Mouse (Mus musculus): Measurements from ENCODE around the gene Dnajb5. TPM values are rescaled to one million over a fixed set of nuclear protein-coding genes. Genes with fewer than 3 reads are reported as not detected.
A peak's percentile ranks its signal among the peaks of the same experiment; 100 is the strongest.
"Not testable (repeated sequence)": the region's sequence is repeated elsewhere in the genome, so short reads cannot be mapped to it uniquely, and the experiment has no call there.

The Dnajb5 gene
- total RNA-seq, 2 experiments from 2014 or later: 143 to 183 TPM

DNA sequence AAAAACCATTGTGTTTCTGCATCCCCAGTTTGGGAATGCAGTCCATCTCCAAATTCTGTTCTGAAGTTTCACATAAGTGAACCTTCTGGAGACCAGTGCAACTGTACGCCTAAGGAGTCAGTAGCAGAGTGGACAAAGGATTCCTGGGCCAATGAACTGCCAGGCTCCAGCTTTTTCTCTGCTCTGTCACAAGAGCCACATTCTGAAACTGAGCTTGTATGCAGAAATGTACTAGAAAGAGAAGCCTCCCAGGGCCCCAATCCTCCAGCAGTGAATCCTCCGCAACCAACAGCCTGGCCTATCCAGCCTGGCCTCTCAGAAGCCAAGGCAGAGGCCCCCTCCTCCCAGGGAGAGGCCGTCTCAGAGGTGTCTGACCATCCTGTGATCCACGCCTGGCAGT lies 23.3 kb downstream of the Dnajb5 start:
- DNase-seq: no peak

DNA sequence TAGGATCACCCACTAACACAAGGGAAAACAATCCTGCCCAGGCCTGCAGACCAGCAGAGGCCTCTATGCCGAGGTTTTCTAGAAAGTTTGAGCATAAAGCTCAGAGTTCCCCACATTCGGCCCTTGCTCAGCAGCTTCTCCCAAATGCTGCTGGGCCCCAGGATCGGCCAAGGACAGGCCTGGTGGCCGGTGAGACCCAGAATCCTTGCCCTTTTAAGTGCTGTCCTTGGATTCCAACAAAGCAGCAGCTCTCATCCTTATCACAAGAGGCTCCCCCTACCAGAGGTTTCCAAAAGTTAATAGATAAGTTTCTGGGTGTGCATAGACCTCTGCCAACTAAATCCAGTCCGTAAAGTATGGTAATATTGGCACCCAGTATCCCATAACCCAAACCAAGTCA lies 24.3 kb downstream of the Dnajb5 start:
- DNase-seq: no peak

DNA sequence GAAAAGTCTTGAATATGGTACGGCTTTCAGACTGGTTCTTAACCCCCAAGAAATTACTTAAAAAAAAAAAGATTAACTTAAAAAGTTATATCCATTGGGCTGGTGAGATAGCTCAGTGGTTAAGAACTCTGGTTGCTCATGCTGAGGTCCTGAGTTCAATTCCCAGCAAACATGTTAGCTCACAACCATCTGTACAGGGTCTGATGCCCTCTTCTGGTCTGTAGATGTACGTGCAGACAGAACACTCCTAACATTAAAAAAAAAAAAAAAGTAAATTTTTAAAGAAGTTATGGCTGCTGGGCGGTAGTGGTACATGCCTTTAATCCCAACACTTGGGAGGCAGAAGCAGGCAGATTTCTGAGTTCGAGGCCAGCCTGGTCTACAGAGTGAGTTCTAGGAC lies 28.4 kb downstream of the Dnajb5 start:
- no peak for DNase-seq

DNA sequence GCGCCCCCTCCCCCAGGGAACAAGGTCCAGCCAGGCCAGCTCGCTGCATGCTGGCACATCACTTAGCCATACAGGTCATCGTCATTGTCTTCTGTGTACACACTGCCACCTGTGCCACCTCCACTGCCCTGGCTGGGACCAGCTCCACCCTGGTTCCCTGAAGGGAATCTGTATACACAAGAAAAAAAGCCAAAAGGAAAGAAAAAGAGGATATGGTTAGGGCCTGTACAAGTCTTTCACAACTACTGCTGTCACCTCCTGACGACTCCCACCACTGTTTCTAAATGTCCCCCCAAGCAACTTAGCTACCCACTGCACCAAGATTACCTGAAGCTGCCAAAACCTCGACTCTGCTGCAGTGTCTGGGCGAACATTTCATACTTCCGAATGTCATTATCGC lies 30.9 kb downstream of the Dnajb5 start:
- DNase-seq: not testable (repeated sequence)

DNA sequence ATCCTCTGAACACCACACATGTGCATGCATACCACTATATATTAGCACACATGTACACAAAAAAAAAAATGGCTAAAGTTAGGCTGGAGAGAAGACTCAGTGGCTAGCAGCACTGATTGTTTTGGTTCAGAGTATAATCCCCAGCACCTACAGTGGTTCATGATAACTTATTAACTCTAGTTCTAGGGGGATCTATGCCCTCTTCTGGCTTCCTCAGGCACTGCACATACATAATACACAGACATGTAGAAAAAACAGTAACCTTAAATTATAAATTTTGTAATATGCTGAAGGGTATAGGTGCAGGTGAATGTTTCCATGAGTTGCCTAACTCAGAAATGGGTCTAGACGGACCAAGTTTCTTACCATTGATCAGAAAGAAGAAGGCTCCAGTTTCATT lies 38.7 kb downstream of the Dnajb5 start:
- DNase-seq: no peak

DNA sequence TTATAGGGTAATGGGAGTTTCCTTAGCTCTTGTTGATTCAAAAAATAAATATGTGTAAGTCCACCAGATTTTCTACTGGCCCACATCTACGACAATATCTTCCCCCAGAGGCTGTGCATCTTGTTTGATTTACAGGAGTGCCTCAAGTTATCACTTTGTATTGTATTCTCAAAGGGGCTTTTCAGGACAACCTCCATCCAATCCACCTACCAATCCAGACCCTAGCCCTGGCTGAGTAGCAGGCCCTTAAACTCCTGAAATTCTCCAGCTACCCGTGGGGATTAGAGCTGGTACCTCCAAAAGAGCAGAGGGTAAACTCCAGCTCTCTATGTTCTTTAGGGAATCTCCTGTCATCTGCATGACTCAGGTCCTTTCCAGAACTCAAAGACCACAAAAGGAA lies 48.4 kb downstream of the Dnajb5 start:
- no peak for DNase-seq

GRCm38 (mm10) chr4:42999451-43000140 lies 50.0 kb downstream of the Dnajb5 start:
- peak; percentile 81 for DNase-seq

- DNase-seq: peak; percentile 99
Measured at GRCm38 (mm10) chr4:43000141-43000986, 50.8 kb downstream of the Dnajb5 start, which contains the start of gene Vcp. Vcp (minus strand) TSS chr4:43000507.

DNA sequence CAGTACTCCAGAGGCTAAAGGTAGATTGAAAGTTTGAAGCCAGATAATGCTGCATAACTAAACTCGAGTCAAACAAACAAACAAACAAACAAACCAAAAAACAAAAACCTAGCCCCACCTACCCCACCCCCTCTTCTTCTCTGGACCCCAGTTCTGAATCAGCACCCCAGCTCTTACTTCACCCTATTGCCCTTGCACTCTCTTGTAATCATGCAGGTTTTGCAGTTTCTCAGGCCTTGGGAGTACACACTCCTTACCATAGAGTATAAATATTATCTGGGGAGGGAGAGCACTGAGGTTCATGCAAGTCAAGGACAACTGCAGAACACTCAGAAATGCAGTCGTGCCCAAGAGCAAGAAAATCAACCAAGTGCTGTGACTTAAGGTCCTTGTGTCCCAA lies 51.7 kb downstream of the Dnajb5 start:
- no peak for DNase-seq

GRCm38 (mm10) chr4:43002756-43003439 lies 53.3 kb downstream of the Dnajb5 start:
- DNase-seq: no peak

- no peak for DNase-seq
Measured at GRCm38 (mm10) chr4:43004951-43005350, 55.3 kb downstream of the Dnajb5 start.

DNA sequence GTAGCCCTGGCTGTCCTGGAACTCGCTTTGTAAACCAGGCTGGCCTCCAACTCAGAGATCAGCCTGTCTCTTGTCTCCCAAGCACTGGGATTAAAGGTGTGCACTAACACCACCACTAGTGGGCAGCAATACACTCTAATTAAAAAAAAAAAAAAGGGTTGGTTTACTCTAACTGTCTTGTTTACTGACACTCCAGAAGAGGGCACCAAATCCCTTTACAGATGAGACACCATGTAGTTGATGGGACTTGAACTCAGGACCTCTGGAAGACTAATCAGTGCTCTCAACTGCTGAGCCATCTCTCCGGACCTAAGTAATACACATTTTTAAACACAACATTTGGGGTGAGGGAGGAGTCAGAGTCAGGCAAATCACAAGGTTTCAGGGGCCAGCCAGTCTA lies 56.2 kb downstream of the Dnajb5 start:
- no peak for DNase-seq

Other genes starting within 250 kb of the Dnajb5 start
- under 1 TPM in 1 of 2 experiments, not detected in 1; 0.72 TPM for gene 4930578G10Rik, start 214.3 kb upstream of the Dnajb5 start, total RNA-seq (2021)
- not detected for gene Ccl19, start 193.2 kb upstream of the Dnajb5 start, total RNA-seq (2021)
- gene Ccl21a, start 175.8 kb upstream of the Dnajb5 start, total RNA-seq (2021): 10 to 100 TPM in 1 of 2 experiments, 1 to 10 TPM in 1; 8.8 to 19.3 TPM
- not detected for gene Fam205a1, start 95.9 kb upstream of the Dnajb5 start, total RNA-seq (2021)
- gene Gm12394, start 93.0 kb upstream of the Dnajb5 start, total RNA-seq (2021): not detected
- gene Fam205c, start 75.6 kb upstream of the Dnajb5 start, total RNA-seq (2021): 1 to 10 TPM in 1 of 2 experiments, under 1 TPM in 1; 0.90 to 1.2 TPM
- gene Phf24, start 33.2 kb upstream of the Dnajb5 start, total RNA-seq (2021): 1 to 10 TPM in 1 of 2 experiments, under 1 TPM in 1; 0.64 to 1.5 TPM
- not detected for gene 1700022I11Rik, start 19.8 kb downstream of the Dnajb5 start, total RNA-seq (2021)
- 100 to 1,000 TPM; 219 to 236 TPM for gene Vcp, start 50.7 kb downstream of the Dnajb5 start, total RNA-seq (2021)
- gene Fancg, start 60.7 kb downstream of the Dnajb5 start, total RNA-seq (2021): 1 to 10 TPM; 1.0 to 2.4 TPM
- gene Pigo, start 76.0 kb downstream of the Dnajb5 start, total RNA-seq (2021): 1 to 10 TPM; 6.7 to 7.5 TPM
- 10 to 100 TPM; 88.2 to 98.5 TPM for gene Stoml2, start 81.9 kb downstream of the Dnajb5 start, total RNA-seq (2021)
- 10 to 100 TPM; 18.7 to 33.5 TPM for gene Fam214b, start 96.4 kb downstream of the Dnajb5 start, total RNA-seq (2021)
- 1 to 10 TPM; 2.9 to 3.0 TPM for gene Unc13b, start 109.1 kb downstream of the Dnajb5 start, total RNA-seq (2021)

All from gastrocnemius, postnatal 25 days (tissue).